Mouse (Mus musculus) heart, embryonic 10.5 days (tissue): ENCODE measurements around the gene Src. TPM values are rescaled to one million over a fixed set of nuclear protein-coding genes. Genes with fewer than 3 reads are reported as not detected.

Experiments
- DNase-seq: peaks from one replicate; pipeline ENCODE4 v3.0.0-alpha.2; 2017; ENCODE audit warnings: low spot score
- H3K27ac ChIP-seq: fragments of 300-500 bp; sonication (generic); 2 replicates; pipeline ENCODE4 v1.5.1; 2016; ENCODE audit warnings: mild to moderate bottlenecking
- H3K27me3 ChIP-seq: fragments of 300-500 bp; sonication (generic); 2 replicates; pipeline ENCODE4 v1.6.1; 2016; ENCODE audit warnings: mild to moderate bottlenecking; ENCODE audit not compliant: poor library complexity, insufficient read depth, severe bottlenecking
- H3K36me3 ChIP-seq: fragments of 300-500 bp; sonication (generic); 2 replicates; pipeline ENCODE4 v1.6.1; 2016; ENCODE audit warnings: mild to moderate bottlenecking, moderate library complexity
- H3K4me1 ChIP-seq: fragments of 300-500 bp; sonication (generic); 2 replicates; pipeline ENCODE4 v1.6.1; 2016; ENCODE audit warnings: mild to moderate bottlenecking
- H3K4me3 ChIP-seq: fragments of 300-500 bp; sonication (generic); 2 replicates; pipeline ENCODE4 v1.5.1; 2016; ENCODE audit warnings: mild to moderate bottlenecking, moderate library complexity
- H3K9me3 ChIP-seq: fragments of 300-500 bp; sonication (generic); 2 replicates; pipeline ENCODE4 v1.6.1; 2016; ENCODE audit warnings: mild to moderate bottlenecking, moderate library complexity
- WGBS: fragments of 180-500 bp; shearing (Covaris S2); methylation state at CpG from one replicate; pipeline ENCODE4 v1.1.7; 2016; 5-methylcytosine and 5-hydroxymethylcytosine counted together
- polyA plus RNA-seq: library from polyadenylated mRNA; unstranded; fragments of >200 nt; fragmentation: Nextera tagmentation; extraction: Ambion mirVana; gene quantifications from 2 replicates; pipeline ENCODE4 v1.2.1, GENCODE M21; 2016

Gene Src
- polyA plus RNA-seq, 1 experiment from 2014 or later: 12.7 TPM

- no peak overlapping the region for H3K4me3 ChIP-seq
- 67% methylated on average over 4 of the region's 4 CpGs for WGBS
- H3K27me3 ChIP-seq: no peaks in the 10 kb centered on the region
- 0 out of 2 replicates have a peak overlapping the region, but pooled peaks have one; percentile 33 for H3K27ac ChIP-seq
- no peak for DNase-seq
- peaks cover 17% of the 10 kb centered on the region; the same call in 1 of the 2 replicates for H3K36me3 ChIP-seq
- H3K9me3 ChIP-seq: no peaks in the 10 kb centered on the region
- peaks cover 99% of the 10 kb centered on the region for H3K4me1 ChIP-seq
These were observed 12.6 kb downstream of the Src start for GRCm38 (mm10) chr2:157430667-157431429.

GRCm38 (mm10) chr2:157431912-157432311, 13.7 kb downstream of the Src start:
- H3K4me1 ChIP-seq: peaks cover 98% of the 10 kb centered on the region

GRCm38 (mm10) chr2:157432476-157432875, 14.2 kb downstream of the Src start:
- H3K4me1 ChIP-seq: peaks cover 93% of the 10 kb centered on the region
- 76% methylated on average over 9 of the region's 9 CpGs for WGBS
- H3K36me3 ChIP-seq: peaks cover 19% of the 10 kb centered on the region
- no peak overlapping the region for H3K4me3 ChIP-seq
- H3K9me3 ChIP-seq: no peaks in the 10 kb centered on the region
- DNase-seq: no peak
- peak overlapping the region; percentile 42; the same call in 1 of the 2 replicates for H3K27ac ChIP-seq
- H3K27me3 ChIP-seq: no peaks in the 10 kb centered on the region

More at GRCm38 (mm10) chr2:157431912-157432311, 13.7 kb downstream of the Src start:
- no peak for DNase-seq
- 79% methylated on average over 5 of the region's 5 CpGs for WGBS
- peaks cover 17% of the 10 kb centered on the region for H3K36me3 ChIP-seq
- no peaks in the 10 kb centered on the region for H3K9me3 ChIP-seq
- peak overlapping the region; percentile 42; the same call in 1 of the 2 replicates for H3K27ac ChIP-seq
- no peak overlapping the region for H3K4me3 ChIP-seq
- H3K27me3 ChIP-seq: no peaks in the 10 kb centered on the region

- H3K27ac ChIP-seq: peak overlapping the region; percentile 82
- no peaks in the 10 kb centered on the region for H3K27me3 ChIP-seq
- H3K4me3 ChIP-seq: no peak overlapping the region
- 22% methylated on average over 9 of the region's 9 CpGs for WGBS
- H3K36me3 ChIP-seq: peaks cover 15% of the 10 kb centered on the region; the same call in 1 of the 2 replicates
- no peak for DNase-seq
- no peaks in the 10 kb centered on the region for H3K9me3 ChIP-seq
- peaks cover 77% of the 10 kb centered on the region for H3K4me1 ChIP-seq
These were observed 15.8 kb downstream of the Src start for GRCm38 (mm10) chr2:157434041-157434440.

- peaks cover 19% of the 10 kb centered on the region; the same call in 1 of the 2 replicates for H3K36me3 ChIP-seq
- 16% methylated on average over 6 of the region's 6 CpGs for WGBS
- peaks cover 73% of the 10 kb centered on the region for H3K4me1 ChIP-seq
- H3K27me3 ChIP-seq: no peaks in the 10 kb centered on the region
- H3K27ac ChIP-seq: peak overlapping the region; percentile 82
- H3K9me3 ChIP-seq: no peaks in the 10 kb centered on the region
- H3K4me3 ChIP-seq: 0 out of 2 replicates have a peak overlapping the region, but pooled peaks have one; percentile 22
- DNase-seq: no peak
These were observed 16.3 kb downstream of the Src start for GRCm38 (mm10) chr2:157434497-157434896.

GRCm38 (mm10) chr2:157436496-157436895, 18.3 kb downstream of the Src start:
- Histone ChIP-seq H3K27ac (no peak overlapping the region), H3K4me1 (peaks cover 53% of the 10 kb centered on the region), H3K36me3 (peaks cover 32% of the 10 kb centered on the region), H3K4me3 (no peak overlapping the region), H3K27me3 (no peaks in the 10 kb centered on the region), H3K9me3 (0 out of 2 replicates have a peak, but pooled peaks cover 3% of the 10 kb centered on the region)
- no peak for DNase-seq
- WGBS: 73% methylated on average over 11 of the region's 11 CpGs

GRCm38 (mm10) chr2:157437123-157437522, 18.9 kb downstream of the Src start:
- DNase-seq: no peak
- 80% methylated on average over 3 of the region's 3 CpGs for WGBS
- peaks cover 46% of the 10 kb centered on the region for H3K4me1 ChIP-seq
- no peak overlapping the region for H3K27ac ChIP-seq
- peaks cover 38% of the 10 kb centered on the region for H3K36me3 ChIP-seq
- H3K9me3 ChIP-seq: 0 out of 2 replicates have a peak, but pooled peaks cover 3% of the 10 kb centered on the region
- no peaks in the 10 kb centered on the region for H3K27me3 ChIP-seq
- no peak overlapping the region for H3K4me3 ChIP-seq

GRCm38 (mm10) chr2:157441363-157441762, 23.1 kb downstream of the Src start:
- Histone ChIP-seq H3K27ac (no peak overlapping the region), H3K4me1 (peaks cover 4% of the 10 kb centered on the region), H3K4me3 (no peak overlapping the region), H3K9me3 (0 out of 2 replicates have a peak, but pooled peaks cover 3% of the 10 kb centered on the region), H3K36me3 (peaks cover 61% of the 10 kb centered on the region), H3K27me3 (no peaks in the 10 kb centered on the region)
- 94% methylated on average over 1 of the region's 1 CpGs for WGBS
- DNase-seq: no peak

GRCm38 (mm10) chr2:157447297-157448158, 29.3 kb downstream of the Src start:
- Histone ChIP-seq H3K27ac (0 out of 2 replicates have a peak overlapping the region, but pooled peaks have one; percentile 10), H3K4me1 (peaks cover 11% of the 10 kb centered on the region; the same call in 1 of the 2 replicates), H3K4me3 (no peak overlapping the region), H3K9me3 (no peaks in the 10 kb centered on the region), H3K27me3 (no peaks in the 10 kb centered on the region), H3K36me3 (peaks cover 35% of the 10 kb centered on the region)
- WGBS: 50% methylated on average over 15 of the region's 15 CpGs
- no peak for DNase-seq

GRCm38 (mm10) chr2:157448356-157448755, 30.1 kb downstream of the Src start:
- H3K4me1 ChIP-seq: peaks cover 11% of the 10 kb centered on the region; the same call in 1 of the 2 replicates
- 86% methylated on average over 7 of the region's 7 CpGs for WGBS

GRCm38 (mm10) chr2:157450905-157451304, 32.7 kb downstream of the Src start:
- Histone ChIP-seq H3K4me3 (no peak overlapping the region), H3K36me3 (peaks cover 24% of the 10 kb centered on the region), H3K27me3 (peaks cover 5% of the 10 kb centered on the region), H3K27ac (no peak overlapping the region), H3K9me3 (no peaks in the 10 kb centered on the region), H3K4me1 (peaks cover 20% of the 10 kb centered on the region; the same call in 1 of the 2 replicates)
- no peak for DNase-seq
- WGBS: 80% methylated on average over 3 of the region's 3 CpGs

More at GRCm38 (mm10) chr2:157448356-157448755, 30.1 kb downstream of the Src start:
- Histone ChIP-seq H3K36me3 (peaks cover 30% of the 10 kb centered on the region), H3K4me3 (no peak overlapping the region), H3K9me3 (no peaks in the 10 kb centered on the region), H3K27me3 (no peaks in the 10 kb centered on the region), H3K27ac (no peak overlapping the region)
- no peak for DNase-seq

GRCm38 (mm10) chr2:157451372-157452040, 33.3 kb downstream of the Src start:
- Histone ChIP-seq H3K27ac (no peak overlapping the region), H3K4me3 (no peak overlapping the region), H3K9me3 (no peaks in the 10 kb centered on the region), H3K36me3 (peaks cover 21% of the 10 kb centered on the region), H3K27me3 (peaks cover 5% of the 10 kb centered on the region), H3K4me1 (peaks cover 21% of the 10 kb centered on the region; the same call in 1 of the 2 replicates)
- DNase-seq: no peak
- 71% methylated on average over 7 of the region's 7 CpGs for WGBS
